In genomic region chr2:156393155-156393828, GRCm38 (mm10) we compare ENCODE assay signal across 8 mouse cellular contexts. TPM values are rescaled to one million over a fixed set of nuclear protein-coding genes. Genes with fewer than 3 reads are reported as not detected.
DNase-seq lines count a peak whose midpoint lies in the region; ATAC-seq and TF ChIP-seq lines count a peak whose summit lies in the region.

No protein-coding gene starts in this region.

- no peaks in the 10 kb centered on the region for H3K27me3 ChIP-seq in limb, embryonic 14.5 days (ENCODE audit: control insufficient read depth, insufficient read depth, low read length)
- H3K27me3 ChIP-seq in thymus, adult 2 months (ENCODE audit: control insufficient read depth, insufficient read depth, low read length) = no peaks in the 10 kb centered on the region

- peak overlapping the region; percentile 39 for H3K4me3 ChIP-seq in limb, embryonic 14.5 days (replicated peaks; ENCODE audit: low read length)
- no peak overlapping the region for H3K4me3 ChIP-seq in thymus, adult 2 months (ENCODE audit: control insufficient read depth, insufficient read depth, low read length)

- H3K9ac ChIP-seq in limb, embryonic 14.5 days (ENCODE audit: low read depth, low read length, severe bottlenecking) = no peak overlapping the region

- H3K36me3 ChIP-seq in limb, embryonic 14.5 days (ENCODE audit: control insufficient read depth, insufficient read depth, low read length) = no peaks in the 10 kb centered on the region
- no peaks in the 10 kb centered on the region for H3K36me3 ChIP-seq in thymus, adult 2 months (ENCODE audit: control insufficient read depth, insufficient read depth, low read length)

- H3K4me1 ChIP-seq in limb, embryonic 14.5 days (ENCODE audit: control insufficient read depth, insufficient read depth, low read length) = no peaks in the 10 kb centered on the region
- peaks cover 2% of the 10 kb centered on the region for H3K4me1 ChIP-seq in thymus, adult 2 months (replicated peaks; ENCODE audit: control insufficient read depth, insufficient read depth, low read length)

- peak overlapping the region; percentile 44 for H3K4me2 ChIP-seq in limb, embryonic 14.5 days (replicated peaks; ENCODE audit: low read depth, low read length, severe bottlenecking)

- WGBS in limb, embryonic 14.5 days = 55% methylated on average over 5 of the region's 5 CpGs
- 49% methylated on average over 5 of the region's 5 CpGs for WGBS in thymus, adult 2 months

- H3K27ac ChIP-seq in limb, embryonic 14.5 days (replicated peaks; ENCODE audit: low read depth, low read length) = no peak overlapping the region
- no peak overlapping the region for H3K27ac ChIP-seq in thymus, adult 2 months (ENCODE audit: control insufficient read depth, insufficient read depth, low read length)

- TF ChIP-seq POLR2A in limb, embryonic 14.5 days (IDR thresholded peaks at IDR 0.05; ENCODE audit: borderline replicate concordance, extremely low read depth, insufficient read depth, insufficient read length) = no peak
- TF ChIP-seq POLR2A in thymus, adult 2 months (IDR thresholded peaks at IDR 0.05; ENCODE audit: control insufficient read depth, extremely low read depth, insufficient read depth, low read length, poor library complexity) = no peak

- no peak for TF ChIP-seq CTCF in thymus, adult 2 months (IDR thresholded peaks at IDR 0.05; ENCODE audit: borderline replicate concordance, control insufficient read depth, extremely low read depth, insufficient read depth, low read length, poor library complexity)

- no peaks in the 10 kb centered on the region for H3K9me3 ChIP-seq in limb, embryonic 14.5 days (ENCODE audit: control insufficient read depth, low read length)

- peak; percentile 31; the same call in 1 of the 2 replicates for ATAC-seq in limb, embryonic 14.5 days (ENCODE audit: low FRiP score, low read depth)
- ATAC-seq in megakaryocyte progenitor cell, adult 5-6 weeks (replicated peaks; ENCODE audit: poor library complexity) = no peak; the same call in 1 of the 2 replicates

- peak; percentile 44 to 50 for DNase-seq in cerebellum, postnatal 10 days
- no peak for DNase-seq in cerebellum, adult 8-10 months
- DNase-seq in thymus, postnatal 4 days = peak; percentile 18
- no peak for DNase-seq in thymus, adult 18-20 months
- DNase-seq in limb, embryonic 14.5 days (ENCODE audit: low spot score) = no peak
- DNase-seq in frontal cortex, postnatal 14 days (ENCODE audit: low spot score in 2 of 2) = no peak
- DNase-seq in thymus, adult 2 months = no peak

RNA-seq across cellular contexts. Expression of gene Epb41l1, which starts 27.4 kb away (rescaled TPM):
- 37.0 and 37.2 TPM in 2 replicates for polyA plus RNA-seq in limb, embryonic 14.5 days (2012; rRNA removed)
- 5.0 and 5.8 TPM in 2 replicates for polyA plus RNA-seq in limb, embryonic 14.5 days (2014; fragmentation: Nextera tagmentation; extraction: Ambion mirVana)
- total RNA-seq in megakaryocyte progenitor cell, adult 5-6 weeks (2015) = 0.05 and 0.39 TPM in 2 replicates
- total RNA-seq in megakaryocyte progenitor cell, adult 5-6 weeks (2017) = 0.24 and 2.6 TPM in 2 replicates
- polyA plus RNA-seq in thymus, adult 2 months (2012; rRNA removed) = 3.7 and 4.9 TPM in 2 replicates

Comparison
In these comparisons a context has a peak if more than half of its experiments do, and no peak if none do; other contexts are left out.
1. DNase-seq: peak in cerebellum, postnatal 10 days (2 of 2) and thymus, postnatal 4 days (single experiment); none in cerebellum, adult 8-10 months (single experiment), thymus, adult 18-20 months (0 of 2), limb, embryonic 14.5 days (single experiment), frontal cortex, postnatal 14 days (0 of 2) and thymus, adult 2 months (single experiment).